Mouse (Mus musculus) cortical plate, adult 2 months (tissue): ENCODE results near the gene Gng13.

ENCODE experiments used
- CTCF ChIP-seq: fragments of 200-500 bp; IDR thresholded peaks from 2 replicates; pipeline ENCODE4 v1.5.1; 2011; ENCODE audit warnings: mild to moderate bottlenecking, control low read depth, low read length; ENCODE audit not compliant: insufficient read depth; ENCODE audit errors: extremely low read depth
- POLR2A ChIP-seq: fragments of 200-500 bp; IDR thresholded peaks from 2 replicates; pipeline ENCODE4 v1.6.1; 2011; ENCODE audit warnings: mild to moderate bottlenecking, low read length, control low read depth; ENCODE audit not compliant: insufficient read depth; ENCODE audit errors: extremely low read depth

DNA sequence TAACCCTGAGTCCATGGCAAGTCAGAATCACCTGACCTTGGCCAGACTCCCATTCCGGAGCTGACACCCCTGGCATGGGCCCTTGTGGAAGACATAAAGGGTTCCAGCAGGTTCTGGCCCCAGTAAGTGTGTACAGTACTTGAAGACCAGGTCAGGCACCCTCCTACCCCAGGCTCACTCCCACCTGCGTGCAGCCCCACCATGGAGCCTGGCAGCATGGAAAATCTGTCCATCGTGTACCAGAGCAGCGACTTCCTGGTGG, 11.0 kb downstream of the Gng13 start:
- no peak for TF ChIP-seq CTCF
- TF ChIP-seq POLR2A, result no peak
